Mouse (Mus musculus) lung, postnatal 14 days (tissue): ENCODE measurements at regions not wholly inside any gene's neighbourhood (a gene's known extent, or its start where the extent isn't known, plus 50 kb on each side); places are given as distances from the start of the nearest gene placed in this dataset.

Source experiments
- DNase-seq: peaks from one replicate; pipeline ENCODE4 v3.0.0; 2021

DNA sequence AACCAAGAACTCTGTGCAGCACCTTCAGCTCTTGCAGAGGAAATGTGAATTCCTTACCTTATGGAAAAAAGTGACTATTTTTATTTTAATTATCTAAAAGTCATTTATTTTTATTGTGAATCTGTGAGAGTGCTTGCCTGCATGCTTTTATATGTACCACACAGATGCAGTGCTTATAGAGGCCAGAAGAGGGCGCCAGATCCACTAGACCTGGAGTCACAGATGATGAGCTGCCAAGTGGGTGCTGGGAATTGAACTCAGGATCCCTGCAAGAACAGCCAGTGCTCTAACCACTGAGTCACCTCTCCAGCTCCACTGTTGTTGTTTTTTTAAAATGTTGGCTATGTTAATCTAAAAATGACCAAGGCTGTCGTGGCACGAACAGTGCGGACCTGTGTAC is 153.7 kb upstream of the Zfp64 start:
- DNase-seq: no peak

DNA sequence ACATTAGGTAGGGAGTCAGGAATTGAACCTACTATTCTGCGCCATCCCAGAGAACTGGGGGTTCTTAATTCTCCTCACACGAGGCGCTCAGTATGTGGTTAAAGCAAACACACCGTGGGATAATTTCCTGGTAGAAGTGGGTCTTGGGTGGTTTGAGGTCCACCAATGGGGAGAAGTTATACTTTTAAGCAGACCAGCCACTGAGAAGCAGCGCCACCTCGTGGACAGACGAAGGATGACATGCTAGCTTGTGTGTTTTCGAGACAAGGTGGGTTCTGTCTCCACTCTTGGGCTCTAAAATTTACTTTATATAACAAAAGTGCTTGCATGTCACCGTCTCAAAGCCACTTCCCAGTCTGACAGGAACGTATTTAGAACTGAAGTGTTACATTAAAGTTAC is 152.7 kb upstream of the Zfp64 start:
- DNase-seq: peak; percentile 61

DNA sequence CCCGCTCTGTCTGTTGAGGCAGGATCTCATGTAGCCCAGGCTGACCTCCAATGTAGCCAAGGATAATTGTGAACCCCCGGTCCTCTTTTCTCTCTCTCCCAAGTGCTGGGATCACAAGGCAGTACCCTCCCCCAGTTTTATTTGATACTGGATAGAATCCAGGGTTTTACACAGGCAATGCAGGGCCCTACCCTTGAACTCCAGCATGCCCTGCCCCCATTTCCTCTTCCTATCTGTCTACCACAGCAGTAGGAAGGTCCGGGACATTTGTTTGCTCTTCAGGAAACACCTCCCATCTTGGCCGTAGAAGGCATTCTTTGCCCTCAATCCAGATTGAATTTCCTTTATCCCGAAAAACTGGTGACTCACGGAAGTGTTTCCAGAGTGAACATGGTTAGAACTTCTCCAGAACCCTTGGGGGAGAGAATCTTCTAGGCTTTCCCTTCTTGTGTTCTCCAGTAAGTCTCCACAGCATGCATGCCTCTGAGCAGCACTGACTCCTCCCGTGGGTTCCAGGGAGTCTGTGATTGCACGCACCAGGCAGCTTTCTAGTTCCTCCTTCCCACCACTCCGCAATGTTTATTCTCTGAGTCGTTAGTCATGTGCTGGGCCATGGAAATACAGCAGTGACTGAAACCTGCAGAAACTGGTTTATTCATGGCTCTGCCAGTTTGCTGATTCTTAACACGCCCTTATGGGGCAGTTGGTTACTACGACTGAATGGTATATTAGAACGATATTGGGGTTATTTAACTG is 146.3 kb upstream of the Zfp64 start:
- no peak for DNase-seq

DNA sequence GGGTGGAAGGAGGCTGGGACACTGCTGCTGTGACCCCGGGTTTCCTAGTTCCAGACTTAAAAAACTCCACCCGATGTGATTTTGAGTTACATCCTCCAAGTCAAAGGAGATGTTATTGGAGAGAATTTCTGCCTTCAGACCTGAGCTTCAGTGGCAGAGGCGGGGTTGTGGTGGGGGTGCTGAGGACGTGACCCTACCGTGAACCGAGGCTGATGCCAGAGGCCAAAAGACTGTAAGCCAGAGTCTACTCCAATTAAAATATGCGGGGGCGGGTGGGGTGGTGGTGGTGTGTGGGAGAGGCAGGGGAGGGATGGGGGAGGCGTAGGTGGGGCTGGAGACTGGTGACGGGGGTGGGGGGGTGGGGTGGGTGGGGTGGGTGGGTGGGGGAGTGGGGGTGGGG is 145.1 kb upstream of the Zfp64 start:
- no peak for DNase-seq

DNA sequence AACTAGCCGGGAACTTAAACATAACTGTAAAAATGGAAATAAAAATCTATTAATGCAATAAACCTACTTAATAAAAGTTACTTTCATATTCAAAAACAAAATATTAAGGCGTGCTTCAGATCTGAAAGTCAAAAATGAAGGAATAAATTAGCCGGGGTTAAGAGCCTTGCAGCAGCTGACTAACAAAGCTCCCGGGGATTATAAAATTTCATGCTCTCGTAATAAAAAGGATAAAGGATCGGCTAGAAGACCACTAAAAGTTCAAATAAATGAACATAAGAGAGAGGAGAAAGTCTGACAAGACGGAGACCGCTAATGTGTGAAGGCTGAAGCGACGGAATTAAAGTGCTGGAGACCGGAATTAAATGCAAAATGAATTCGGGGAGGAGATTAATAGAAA is 144.3 kb upstream of the Zfp64 start:
- no peak for DNase-seq

DNA sequence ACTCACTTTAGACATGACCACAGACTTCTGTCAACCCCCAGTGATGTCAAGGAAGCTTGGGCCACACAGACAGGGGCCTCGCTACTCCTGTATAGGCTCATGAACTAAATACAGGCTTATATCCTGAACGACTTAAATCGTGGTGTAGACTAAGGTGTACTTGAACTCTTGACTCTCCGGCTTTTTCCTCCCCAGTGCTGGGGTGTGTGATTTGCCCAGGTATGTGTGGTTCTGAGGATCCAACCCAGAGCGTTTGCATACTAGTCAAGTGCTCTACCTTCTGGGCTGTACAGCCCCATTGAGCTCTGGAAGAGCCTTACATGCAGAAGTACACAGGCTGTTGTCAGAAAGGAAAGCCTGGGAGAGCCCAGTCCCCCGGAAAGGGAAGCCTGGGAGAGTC is 143.2 kb upstream of the Zfp64 start:
- no peak for DNase-seq

DNA sequence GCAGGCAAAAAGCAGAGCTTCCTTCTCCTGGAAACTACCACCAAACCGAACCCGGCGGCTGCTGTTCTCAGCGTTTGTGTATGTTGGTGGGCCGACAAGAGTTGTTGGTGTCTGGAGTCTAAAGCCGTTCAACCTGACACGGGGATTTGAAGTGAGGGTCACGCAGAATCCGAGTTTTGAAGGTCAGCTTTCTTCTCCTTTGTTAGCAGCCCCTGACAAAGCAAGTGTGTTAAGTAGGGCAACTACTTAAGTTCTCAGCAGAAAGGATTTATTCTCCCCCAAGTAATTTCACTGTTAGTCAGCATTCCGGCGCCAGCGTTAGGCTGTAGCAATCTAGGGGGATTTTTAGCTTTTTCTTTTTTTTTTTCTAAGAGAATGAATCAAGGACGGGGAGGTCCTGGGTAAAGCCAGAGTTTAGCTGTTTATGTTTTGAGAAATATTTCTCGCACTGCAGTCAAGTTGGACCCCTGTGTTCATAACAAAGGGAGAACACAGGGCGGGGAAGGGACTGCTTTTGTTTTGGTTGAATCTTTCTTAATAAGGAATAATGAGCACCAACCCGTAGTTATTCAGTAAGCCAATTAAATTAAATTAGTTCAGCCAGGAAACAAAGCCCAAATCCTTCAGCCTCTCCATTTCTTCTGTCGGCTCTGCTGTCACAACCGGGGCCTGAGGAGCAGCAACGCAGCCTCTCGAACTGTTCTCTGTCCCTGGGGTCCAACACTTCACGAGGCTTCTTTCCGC is 138.8 kb upstream of the Zfp64 start:
- no peak for DNase-seq

DNA sequence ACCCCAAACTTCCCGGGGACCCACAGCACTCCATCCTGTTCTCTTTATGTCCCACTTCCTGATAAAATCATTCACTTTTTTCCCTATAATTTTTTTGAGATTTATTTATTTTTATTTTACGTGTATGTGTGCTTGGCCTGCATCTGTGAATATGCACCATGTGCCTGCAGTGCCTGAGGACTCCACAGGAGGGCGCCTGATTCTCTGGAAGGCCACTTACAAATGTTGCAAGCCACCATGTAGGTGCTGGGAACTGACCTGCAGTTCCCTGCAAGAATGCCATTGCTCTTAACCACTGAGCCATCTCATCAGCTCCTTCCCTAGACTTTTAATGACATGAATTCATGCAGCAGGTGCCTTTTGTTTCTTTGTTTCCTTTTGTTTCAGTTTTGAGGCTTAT is 134.9 kb upstream of the Zfp64 start:
- DNase-seq: no peak

DNA sequence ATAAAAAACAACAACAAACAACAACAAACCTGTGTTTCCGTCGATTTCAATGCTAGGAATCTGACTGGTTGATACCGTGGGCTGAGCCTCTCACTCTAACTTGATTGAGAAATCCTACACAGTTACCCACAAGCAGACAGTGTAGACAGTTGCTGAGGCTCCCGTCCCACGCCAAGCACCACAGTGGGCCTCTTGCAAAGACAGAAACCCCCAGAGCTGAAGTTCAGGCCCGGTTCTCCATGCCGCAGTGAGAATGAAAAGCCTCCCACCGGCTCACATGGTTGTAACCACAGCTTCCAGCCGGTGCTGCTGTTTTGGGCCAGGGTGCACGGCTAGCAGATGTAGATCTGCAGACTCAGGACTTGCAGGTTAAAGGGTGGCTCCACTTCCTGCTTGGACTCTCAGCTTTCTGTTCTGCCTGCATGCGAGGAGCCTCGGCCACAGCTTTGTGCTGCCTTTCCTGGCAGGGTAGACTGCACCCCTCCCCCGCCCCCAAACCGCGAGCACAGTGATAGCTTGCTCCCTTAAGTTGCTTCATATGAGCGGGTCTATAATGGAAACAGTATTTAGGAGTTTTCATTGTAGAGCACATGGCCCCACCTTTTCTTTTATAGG is 133.6 kb upstream of the Zfp64 start:
- DNase-seq: no peak

DNA sequence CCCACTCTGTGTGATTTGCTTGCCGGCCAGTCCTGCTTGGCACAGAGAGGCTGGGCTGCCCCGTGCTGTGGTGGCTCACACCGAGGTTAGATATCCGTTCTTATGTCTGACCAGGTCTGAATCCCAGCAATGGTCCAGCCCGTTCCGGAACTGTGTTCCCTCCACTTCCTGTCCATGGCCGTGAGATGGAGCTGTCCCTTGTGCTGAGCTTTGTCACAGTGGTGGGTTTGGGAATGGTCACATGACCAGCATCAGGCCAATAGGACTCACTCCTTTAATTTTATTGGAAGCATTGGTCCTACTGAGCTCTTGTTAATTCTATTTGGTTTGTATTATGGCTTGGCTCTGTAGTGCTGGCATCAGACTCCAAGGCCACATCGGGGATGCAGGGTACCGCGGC is 132.9 kb upstream of the Zfp64 start:
- no peak for DNase-seq

DNA sequence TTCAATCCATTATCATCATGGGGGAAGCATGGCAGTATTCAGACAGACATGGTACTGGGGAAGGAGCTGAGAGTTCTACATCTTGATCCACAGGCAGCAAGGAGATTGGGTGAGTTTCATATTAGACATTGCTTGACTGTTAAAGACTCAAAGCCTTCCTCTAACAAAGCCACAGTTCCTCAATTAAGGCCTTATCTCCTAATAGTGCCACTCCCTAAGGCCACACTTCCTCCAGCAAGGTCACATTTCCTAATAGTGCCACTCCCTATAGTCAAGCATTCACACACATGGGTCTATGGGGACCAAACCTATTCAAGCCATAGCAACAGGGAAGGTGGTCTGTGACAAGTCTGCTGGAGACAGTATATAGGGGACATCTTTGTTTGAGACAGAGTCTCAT is 115.9 kb upstream of the Zfp64 start:
- no peak for DNase-seq

DNA sequence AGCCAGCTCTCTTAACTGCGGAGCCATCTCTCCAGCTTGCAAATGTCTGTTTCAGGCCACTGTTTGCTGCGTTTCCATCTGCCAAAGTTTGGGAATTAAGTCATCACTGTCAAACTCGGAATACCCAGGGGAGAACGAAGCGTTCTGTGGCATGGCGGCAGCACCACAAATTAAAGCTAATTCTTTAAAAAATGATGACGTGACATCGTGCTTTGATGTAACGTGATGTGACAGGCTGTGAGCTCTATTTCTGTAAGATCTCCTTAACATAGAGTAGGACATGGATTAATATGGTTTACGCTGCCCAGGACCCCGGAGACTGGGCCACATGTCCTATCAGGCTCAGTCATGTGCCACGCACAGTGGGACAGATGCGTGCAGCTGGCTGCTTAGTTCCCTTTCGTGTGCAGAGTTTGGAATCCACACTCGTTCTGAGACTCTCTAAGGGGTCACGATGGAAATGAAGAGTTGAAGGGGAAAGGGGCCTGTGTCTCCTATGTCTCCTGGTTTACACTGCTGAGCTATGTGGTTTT is 109.8 kb upstream of the Zfp64 start:
- DNase-seq: no peak

DNA sequence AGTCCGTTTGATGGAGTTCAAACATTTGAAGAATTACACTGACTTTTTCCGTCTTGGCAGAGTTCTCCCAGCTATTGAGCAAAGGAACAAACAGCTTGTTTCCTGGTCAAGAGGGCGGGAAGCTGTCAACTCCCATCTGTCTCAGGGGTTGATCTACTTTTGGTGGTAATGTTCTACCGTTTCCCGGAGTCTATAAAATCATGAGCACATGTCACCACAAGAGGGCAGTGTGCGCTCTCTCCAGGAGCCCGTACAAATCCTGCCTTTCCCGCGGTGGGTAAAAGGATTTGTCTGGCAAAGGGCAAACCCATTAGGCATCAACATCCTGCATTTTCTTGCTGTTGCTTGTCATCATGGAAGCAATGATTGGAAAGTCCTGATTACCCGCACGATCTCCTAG is 106.1 kb upstream of the Zfp64 start:
- peak; percentile 88 for DNase-seq

DNA sequence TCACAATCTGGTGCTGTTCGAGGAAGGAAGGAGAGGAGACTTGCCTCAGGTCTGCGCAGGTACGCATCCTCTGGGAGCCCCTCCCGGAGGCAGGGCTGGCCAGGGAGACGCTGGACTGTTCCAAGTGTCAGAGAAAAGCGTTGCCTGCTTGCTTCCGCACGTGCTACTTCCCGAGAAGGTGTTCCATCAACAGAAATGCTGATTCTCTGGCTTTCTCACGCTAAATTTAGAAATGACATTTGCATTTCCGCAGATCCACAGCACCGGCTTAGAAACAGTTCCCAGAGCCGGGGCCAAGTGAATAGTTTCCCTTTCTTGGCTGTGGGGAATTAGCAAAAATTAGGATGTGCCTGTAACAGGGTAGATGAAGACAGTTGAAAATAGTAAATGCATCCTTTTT is 105.1 kb upstream of the Zfp64 start:
- DNase-seq: no peak

DNA sequence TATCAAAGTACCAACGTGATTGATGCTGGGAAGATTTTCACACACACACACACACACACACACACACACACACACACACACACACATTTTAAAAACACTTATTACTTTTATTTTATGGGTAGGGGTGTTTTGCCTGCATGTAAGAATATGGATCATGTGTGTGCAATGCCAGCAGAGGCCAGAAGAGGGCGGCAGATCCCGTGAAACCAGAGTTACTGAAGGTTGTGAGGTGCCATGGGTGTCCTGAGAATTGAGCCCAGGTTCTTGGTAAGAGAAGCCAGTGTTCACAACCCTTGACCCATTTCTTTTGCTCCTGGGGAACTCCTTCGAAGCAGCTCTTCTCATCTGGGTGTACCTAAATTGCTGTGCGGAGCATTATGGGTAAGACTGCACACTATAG is 102.4 kb upstream of the Zfp64 start:
- DNase-seq: no peak

DNA sequence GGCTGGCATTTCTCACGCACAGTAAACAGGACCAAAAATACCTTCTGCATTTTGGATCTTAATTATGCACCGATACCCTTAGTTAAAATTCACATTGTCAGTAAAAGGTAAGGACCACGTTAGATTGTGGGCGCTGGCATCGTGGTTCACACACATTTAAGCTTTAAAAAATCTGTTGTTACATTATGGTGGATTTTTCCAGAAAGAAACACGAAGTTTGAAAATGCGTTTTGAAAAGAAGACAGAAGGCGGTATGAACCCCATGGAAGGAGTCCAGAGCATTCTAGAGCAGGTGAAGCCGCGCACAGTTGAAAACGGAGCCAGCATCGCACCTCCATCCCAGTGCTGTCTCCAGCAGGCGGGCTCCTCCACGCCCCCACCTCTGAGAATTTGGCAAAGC is 94.6 kb upstream of the Zfp64 start:
- DNase-seq: no peak

DNA sequence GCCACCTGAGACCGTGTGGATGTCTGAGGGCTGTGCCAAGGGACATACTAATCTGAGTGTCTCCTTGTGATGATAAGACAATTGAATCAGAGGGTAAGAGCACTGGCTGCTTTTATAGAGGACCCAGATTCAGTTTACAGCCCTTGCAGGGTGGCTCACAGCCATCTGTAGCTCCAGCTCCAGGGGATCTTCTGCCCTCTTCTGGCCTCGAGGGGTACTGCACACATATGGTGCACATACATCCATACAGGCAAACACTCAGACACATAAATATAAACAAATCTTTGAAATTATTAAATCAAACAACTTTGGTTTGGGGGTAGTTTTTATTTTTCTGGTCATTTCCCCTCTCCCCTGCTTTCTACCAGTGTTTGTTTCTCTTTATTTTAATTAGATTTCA is 86.4 kb upstream of the Zfp64 start:
- no peak for DNase-seq

DNA sequence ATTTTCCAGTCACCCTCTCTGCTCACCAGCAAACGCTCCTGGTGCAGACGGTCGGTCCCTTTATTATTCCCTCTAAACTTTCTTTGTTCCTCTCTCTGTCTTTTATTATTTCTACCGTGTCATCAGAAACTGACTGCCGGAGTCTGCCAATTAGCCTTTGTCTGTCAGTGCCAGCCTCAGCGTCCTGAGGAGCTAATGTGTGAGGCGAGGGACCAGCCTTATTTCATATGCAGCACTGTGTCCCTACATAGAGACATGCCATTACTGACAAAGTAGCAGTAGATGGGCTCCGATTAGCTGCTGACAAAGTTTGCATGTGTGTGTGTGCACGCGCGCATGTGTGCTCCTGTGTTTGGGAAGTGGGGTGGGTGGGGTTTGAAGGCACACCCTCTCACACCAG is 82.6 kb upstream of the Zfp64 start:
- no peak for DNase-seq

DNA sequence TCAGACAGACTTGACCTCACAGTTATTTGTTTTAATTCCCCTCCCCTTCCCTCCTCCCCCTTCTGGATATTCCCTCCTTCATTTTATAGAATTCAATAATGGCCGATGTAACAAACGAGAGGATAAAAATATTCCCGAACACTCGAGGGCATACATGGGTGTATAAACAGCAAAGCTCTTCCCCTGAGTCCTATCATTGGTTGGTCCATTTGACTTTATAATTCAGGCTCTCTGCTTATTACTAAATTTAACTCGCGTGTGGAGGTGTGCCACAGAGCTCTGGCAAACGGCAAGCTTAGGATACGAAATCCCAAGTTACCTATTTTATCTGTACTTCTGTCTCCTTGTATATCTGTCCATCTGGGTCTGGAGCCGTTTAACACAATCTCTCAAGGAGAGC is 82.1 kb upstream of the Zfp64 start:
- no peak for DNase-seq

DNA sequence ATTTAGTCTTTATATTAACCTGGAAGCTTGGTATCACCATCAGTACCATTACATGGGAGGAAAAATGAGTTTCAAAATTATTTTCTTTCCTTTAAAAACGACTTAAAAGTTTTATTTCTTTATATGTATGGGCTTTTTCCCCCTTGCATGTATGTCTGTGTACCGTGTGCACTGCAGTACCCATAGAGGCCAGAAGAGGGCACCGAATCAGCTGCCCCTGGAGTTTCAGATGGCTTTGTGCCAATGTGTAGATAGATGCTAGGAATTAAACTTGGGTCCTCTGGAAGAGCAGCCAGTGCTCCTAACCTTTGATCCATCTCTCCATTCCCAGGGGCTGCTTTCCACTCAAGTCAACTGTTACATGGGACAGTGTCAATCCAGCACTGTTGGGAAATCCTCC is 79.9 kb upstream of the Zfp64 start:
- peak; percentile 15 for DNase-seq

DNA sequence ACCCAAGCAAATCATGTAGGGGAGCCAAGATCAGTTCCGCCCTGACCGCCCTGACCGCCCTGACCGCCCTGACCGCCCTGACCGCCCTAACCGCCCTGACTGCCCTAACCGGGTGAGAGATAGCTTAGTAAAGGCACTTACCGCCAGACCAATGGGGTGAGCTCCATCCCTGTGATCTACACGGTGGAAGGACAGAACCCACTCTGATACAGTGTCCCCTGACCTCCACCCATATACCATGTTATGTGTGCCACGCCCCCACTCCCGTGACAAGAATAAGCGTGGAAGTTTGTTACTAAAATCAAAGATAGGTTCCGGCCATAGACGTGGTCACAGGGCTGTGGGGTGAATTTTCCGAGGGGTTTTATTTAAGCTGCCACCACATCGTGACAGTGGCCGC is 78.6 kb upstream of the Zfp64 start:
- no peak for DNase-seq

DNA sequence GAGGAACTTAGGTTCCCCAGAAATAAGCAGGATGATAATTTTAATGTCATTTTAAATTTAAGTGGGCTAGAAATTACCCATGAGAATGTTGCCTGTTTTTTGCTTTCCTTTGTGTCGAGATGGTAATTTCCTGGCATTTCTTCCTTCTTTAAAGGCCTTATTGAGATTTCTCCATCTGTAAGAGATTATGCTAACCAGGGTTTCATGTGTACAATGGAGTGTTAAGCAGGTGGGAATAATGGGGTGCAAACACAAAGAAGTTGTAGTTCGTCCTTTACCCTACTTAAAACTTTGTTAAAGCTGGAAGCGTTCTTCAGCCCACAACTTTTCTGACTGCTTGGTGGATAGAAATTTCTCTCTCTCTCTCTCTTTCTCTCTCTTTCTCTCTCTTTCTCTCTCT is 77.8 kb upstream of the Zfp64 start:
- DNase-seq: no peak

DNA sequence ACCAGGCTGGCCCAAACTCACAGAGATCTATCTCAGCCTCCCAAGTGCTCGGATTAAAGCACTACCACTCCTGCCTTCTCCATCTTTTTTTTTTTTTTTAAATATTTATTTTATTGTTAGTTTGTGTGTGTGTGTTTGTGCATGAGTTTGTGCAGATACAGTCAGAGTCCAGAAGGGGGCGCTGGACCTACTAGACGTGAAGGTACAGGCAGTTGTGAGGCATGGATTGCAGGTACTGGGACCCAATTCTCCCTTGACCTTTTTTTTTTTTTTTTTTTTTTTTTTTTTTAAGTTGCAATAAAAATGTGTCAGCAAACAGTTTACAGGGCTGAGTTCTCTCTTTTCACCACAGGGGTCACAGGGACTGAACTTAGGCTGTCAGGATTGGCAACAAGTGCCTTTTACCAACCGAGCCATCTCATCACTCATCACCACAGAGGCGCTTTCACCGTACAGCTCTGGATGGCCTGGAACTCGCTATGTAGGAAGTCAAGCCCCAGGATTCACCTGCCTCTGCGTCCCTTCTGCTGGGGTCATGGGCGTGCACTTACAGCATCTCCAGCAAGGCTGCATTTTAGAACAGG is 73.2 kb upstream of the Zfp64 start:
- peak; percentile 22 for DNase-seq

DNA sequence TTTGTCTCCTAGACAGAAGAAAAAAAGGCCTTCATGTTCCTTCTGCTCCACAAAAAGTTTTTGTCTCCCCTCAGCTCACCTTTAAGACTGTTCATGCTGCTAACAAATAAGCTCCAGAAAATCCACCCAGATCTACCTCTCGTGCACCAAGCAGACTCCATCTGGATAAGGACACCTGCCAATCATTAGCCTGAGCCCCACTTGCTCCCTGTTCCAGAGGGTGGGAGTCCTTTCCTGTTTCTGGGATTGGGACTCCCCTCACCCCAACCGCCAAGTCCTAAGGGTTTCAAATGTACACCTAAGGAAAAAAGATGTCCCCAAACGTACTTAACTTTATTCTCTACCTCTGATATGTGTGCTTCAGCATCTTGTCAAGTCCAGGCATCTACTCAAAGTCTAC is 63.6 kb upstream of the Zfp64 start:
- no peak for DNase-seq
